Mouse (Mus musculus) embryonic facial prominence, embryonic 12.5 days (tissue): ENCODE measurements around the gene Nos3. TPM values are rescaled to one million over a fixed set of nuclear protein-coding genes. Genes with fewer than 3 reads are reported as not detected.
A peak's percentile ranks its signal among the peaks of the same experiment; 100 is the strongest.

Source experiments
- ATAC-seq: fragments of 200-750 bp; cut with Nextera tagmentation; 2 replicates; pipeline ENCODE4 v1.8.0; 2017; ENCODE audit not compliant: insufficient number of reproducible peaks, insufficient read depth, low FRiP score, low TSS enrichment
- H3K27ac ChIP-seq: fragments of 300-500 bp; sonication (generic); 2 replicates; pipeline ENCODE4 v1.5.1; 2016; ENCODE audit warnings: mild to moderate bottlenecking
- H3K27me3 ChIP-seq: fragments of 300-500 bp; sonication (generic); 2 replicates; pipeline ENCODE4 v1.6.1; 2016; ENCODE audit warnings: mild to moderate bottlenecking, moderate library complexity
- H3K36me3 ChIP-seq: fragments of 300-500 bp; sonication (generic); 2 replicates; pipeline ENCODE4 v1.6.1; 2016; ENCODE audit warnings: mild to moderate bottlenecking
- H3K4me1 ChIP-seq: fragments of 300-500 bp; sonication (generic); 2 replicates; pipeline ENCODE4 v1.6.1; 2016
- H3K4me2 ChIP-seq: fragments of 300-500 bp; sonication (generic); replicated peaks from 2 replicates; pipeline ENCODE4 v1.6.1; 2016; ENCODE audit warnings: mild to moderate bottlenecking, moderate library complexity
- H3K4me3 ChIP-seq: fragments of 300-500 bp; sonication (generic); 2 replicates; pipeline ENCODE4 v1.5.1; 2016; ENCODE audit warnings: mild to moderate bottlenecking
- H3K9ac ChIP-seq: fragments of 300-500 bp; sonication (generic); 2 replicates; pipeline ENCODE4 v1.6.1; 2016; ENCODE audit warnings: mild to moderate bottlenecking, moderate library complexity
- H3K9me3 ChIP-seq: fragments of 300-500 bp; sonication (generic); 2 replicates; pipeline ENCODE4 v1.6.1; 2016; ENCODE audit warnings: mild to moderate bottlenecking, moderate library complexity
- WGBS: fragments of 180-500 bp; shearing (Covaris S2); methylation state at CpG from one replicate; pipeline ENCODE4 v1.1.7; 2016; 5-methylcytosine and 5-hydroxymethylcytosine counted together
- polyA plus RNA-seq: library from polyadenylated mRNA; unstranded; fragments of >200 nt; fragmentation: Nextera tagmentation; extraction: Ambion mirVana; gene quantifications from 2 replicates; pipeline ENCODE4 v1.2.1, GENCODE M21; 2016

Nos3 gene
- polyA plus RNA-seq, 1 experiment from 2014 or later: 6.7 TPM

DNA sequence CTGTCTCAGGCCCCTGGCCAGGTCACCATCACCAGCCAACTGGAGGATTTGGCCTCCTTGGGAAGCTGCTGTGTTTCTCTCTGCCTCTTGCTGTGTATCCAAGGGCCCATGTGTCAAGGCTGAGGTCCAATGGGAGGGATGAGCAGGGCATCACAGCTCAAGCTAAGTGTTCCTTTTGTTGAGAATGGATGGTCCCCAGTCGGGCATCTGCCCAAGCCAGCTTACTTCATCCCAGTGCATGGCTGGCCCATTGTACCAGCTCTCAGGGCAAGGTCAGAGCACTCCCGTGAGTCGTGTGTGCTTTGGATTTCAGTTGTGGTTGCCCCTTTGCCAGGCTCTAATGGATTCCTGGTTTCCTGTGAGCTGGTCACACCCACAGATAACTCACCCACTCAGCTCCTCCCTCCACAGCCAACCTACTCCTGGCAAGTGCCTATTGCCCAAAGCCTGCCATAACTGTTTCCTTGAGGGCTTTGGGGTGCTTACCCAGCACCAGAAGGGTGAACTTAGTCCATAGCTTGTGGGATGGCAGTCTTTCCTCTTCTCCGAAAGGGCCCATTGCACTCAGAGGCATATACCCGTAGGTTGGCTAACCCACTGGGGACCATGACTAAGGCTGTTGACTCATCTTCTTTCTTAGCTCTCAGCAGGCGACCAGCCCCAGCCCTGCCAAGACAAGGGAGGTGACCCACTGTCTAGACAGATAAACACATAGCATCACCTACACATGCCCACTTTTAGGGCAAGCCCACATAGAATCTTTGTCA is 40.2 kb downstream of the Nos3 start:
- Histone ChIP-seq H3K27me3 (no peaks in the 10 kb centered on the region), H3K9me3 (no peaks in the 10 kb centered on the region), H3K27ac (no peak overlapping the region), H3K9ac (no peak overlapping the region), H3K36me3 (peaks cover 45% of the 10 kb centered on the region), H3K4me2 (no peak overlapping the region), H3K4me1 (no peaks in the 10 kb centered on the region), H3K4me3 (no peak overlapping the region)
- 82% methylated on average over 6 of the region's 6 CpGs for WGBS
- ATAC-seq: no peak

- H3K27ac ChIP-seq: no peak overlapping the region
- no peak overlapping the region for H3K4me2 ChIP-seq
- H3K4me1 ChIP-seq: no peaks in the 10 kb centered on the region
- no peaks in the 10 kb centered on the region for H3K9me3 ChIP-seq
- no peak overlapping the region for H3K4me3 ChIP-seq
- H3K9ac ChIP-seq: no peak overlapping the region
- ATAC-seq: no peak
- no peaks in the 10 kb centered on the region for H3K27me3 ChIP-seq
- H3K36me3 ChIP-seq: peaks cover 42% of the 10 kb centered on the region
- 78% methylated on average over 3 of the region's 3 CpGs for WGBS
Measured at GRCm38 (mm10) chr5:24405389-24405876, 40.8 kb downstream of the Nos3 start.

DNA sequence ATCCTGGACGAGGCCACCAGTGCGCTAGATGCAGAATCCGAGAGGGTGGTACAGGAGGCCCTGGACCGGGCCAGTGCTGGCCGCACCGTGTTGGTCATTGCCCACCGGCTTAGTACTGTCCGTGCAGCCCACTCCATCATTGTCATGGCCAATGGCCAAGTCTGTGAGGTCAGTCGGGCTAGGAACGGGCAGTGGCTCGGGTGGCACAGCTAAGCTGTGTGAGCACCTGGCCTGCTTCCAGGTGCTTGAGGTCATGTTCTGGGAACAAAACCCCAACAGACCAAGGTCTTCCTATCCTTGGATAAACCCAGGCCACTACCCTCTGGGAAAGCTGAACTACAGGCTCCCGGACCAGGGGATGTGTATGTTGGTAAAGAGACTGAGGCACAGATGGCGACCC is 44.0 kb downstream of the Nos3 start:
- Histone ChIP-seq H3K27me3 (no peaks in the 10 kb centered on the region), H3K4me1 (peaks cover 11% of the 10 kb centered on the region), H3K9me3 (no peaks in the 10 kb centered on the region), H3K27ac (no peak overlapping the region), H3K4me2 (no peak overlapping the region), H3K36me3 (peaks cover 28% of the 10 kb centered on the region), H3K4me3 (no peak overlapping the region), H3K9ac (no peak overlapping the region)
- no peak for ATAC-seq
- 93% methylated on average over 13 of the region's 13 CpGs for WGBS

DNA sequence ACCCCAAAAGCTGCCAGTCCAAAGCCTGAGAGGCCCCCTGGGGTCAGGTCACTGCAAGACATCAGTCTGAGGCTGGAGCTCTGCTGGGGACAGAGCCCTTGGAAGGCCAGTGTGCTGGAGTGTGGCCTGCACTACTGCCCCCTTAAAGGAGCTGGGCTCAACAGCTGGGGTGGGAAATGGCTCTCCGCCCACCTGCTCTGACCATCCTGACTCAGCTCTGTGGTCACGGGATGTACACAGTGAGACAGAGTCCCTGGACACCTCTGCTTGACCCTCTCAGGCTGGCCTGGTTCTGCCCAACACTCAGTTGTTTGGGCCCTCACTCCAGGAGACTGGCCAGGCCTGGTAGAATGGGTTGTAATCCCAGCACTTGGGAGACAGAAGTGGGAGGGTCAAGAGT is 44.9 kb downstream of the Nos3 start:
- H3K4me2 ChIP-seq: no peak overlapping the region
- no peak overlapping the region for H3K9ac ChIP-seq
- 75% methylated on average over 2 of the region's 2 CpGs for WGBS
- H3K9me3 ChIP-seq: no peaks in the 10 kb centered on the region
- no peak overlapping the region for H3K27ac ChIP-seq
- H3K27me3 ChIP-seq: no peaks in the 10 kb centered on the region
- H3K4me1 ChIP-seq: peaks cover 15% of the 10 kb centered on the region
- H3K36me3 ChIP-seq: peaks cover 26% of the 10 kb centered on the region
- ATAC-seq: no peak
- H3K4me3 ChIP-seq: no peak overlapping the region

DNA sequence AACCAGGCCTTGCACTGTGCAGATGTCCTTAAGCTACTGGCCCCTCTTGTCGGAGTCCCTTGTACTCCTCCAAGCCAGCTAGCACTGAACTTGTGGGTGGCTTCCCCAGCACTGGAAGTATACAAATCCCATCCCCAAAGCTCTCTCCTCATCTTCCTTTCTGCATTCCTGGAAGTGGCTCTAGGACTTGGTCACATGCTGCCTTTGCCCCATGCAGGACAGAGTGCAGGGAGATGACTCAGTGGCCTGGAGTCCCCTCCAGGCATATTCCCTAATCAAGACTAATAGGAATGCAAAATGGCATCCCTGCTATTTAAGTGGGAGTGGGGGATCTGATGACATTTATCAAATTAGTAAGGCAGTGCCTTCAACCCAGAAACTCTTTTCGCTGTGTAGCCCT is 47.5 kb downstream of the Nos3 start:
- Histone ChIP-seq H3K27me3 (no peaks in the 10 kb centered on the region), H3K36me3 (peaks cover 9% of the 10 kb centered on the region; the same call in 1 of the 2 replicates), H3K9me3 (no peaks in the 10 kb centered on the region), H3K4me2 (no peak overlapping the region), H3K4me3 (no peak overlapping the region), H3K9ac (no peak overlapping the region), H3K4me1 (peaks cover 20% of the 10 kb centered on the region), H3K27ac (no peak overlapping the region)
- WGBS: 88% methylated on average over 2 of the region's 2 CpGs
- no peak for ATAC-seq

GRCm38 (mm10) chr5:24413042-24413693 is 48.6 kb downstream of the Nos3 start, which contains the start of gene Asic3:
TSS of gene Asic3 (plus strand) at chr5:24413392.
- Histone ChIP-seq H3K4me3 (0 out of 2 replicates have a peak within 1 kb of the TSS, but pooled peaks have one; percentile 10), H3K4me1 (peaks cover 20% of the 10 kb centered on the region), H3K9me3 (no peaks in the 10 kb centered on the region), H3K27me3 (no peaks in the 10 kb centered on the region), H3K36me3 (peaks cover 8% of the 10 kb centered on the region), H3K9ac (no peak within 1 kb of the TSS; the same call in 1 of the 2 replicates), H3K27ac (peak within 1 kb of the TSS; percentile 69), H3K4me2 (peak within 1 kb of the TSS; percentile 32)
- 31% methylated on average over 11 of the region's 11 CpGs for WGBS
- ATAC-seq: no peak

- no peaks in the 10 kb centered on the region for H3K27me3 ChIP-seq
- no peaks in the 10 kb centered on the region for H3K9me3 ChIP-seq
- no peak overlapping the region for H3K27ac ChIP-seq
- 0 out of 2 replicates have a peak overlapping the region, but pooled peaks have one; percentile 10 for H3K4me3 ChIP-seq
- peaks cover 20% of the 10 kb centered on the region for H3K4me1 ChIP-seq
- 0 out of 2 replicates have a peak, but pooled peaks have one; percentile 17 for ATAC-seq
- H3K36me3 ChIP-seq: peaks cover 14% of the 10 kb centered on the region
- 79% methylated on average over 13 of the region's 13 CpGs for WGBS
- peak overlapping the region; percentile 32 for H3K4me2 ChIP-seq
- H3K9ac ChIP-seq: no peak overlapping the region
Measured at GRCm38 (mm10) chr5:24413938-24414337, 49.3 kb downstream of the Nos3 start.

DNA sequence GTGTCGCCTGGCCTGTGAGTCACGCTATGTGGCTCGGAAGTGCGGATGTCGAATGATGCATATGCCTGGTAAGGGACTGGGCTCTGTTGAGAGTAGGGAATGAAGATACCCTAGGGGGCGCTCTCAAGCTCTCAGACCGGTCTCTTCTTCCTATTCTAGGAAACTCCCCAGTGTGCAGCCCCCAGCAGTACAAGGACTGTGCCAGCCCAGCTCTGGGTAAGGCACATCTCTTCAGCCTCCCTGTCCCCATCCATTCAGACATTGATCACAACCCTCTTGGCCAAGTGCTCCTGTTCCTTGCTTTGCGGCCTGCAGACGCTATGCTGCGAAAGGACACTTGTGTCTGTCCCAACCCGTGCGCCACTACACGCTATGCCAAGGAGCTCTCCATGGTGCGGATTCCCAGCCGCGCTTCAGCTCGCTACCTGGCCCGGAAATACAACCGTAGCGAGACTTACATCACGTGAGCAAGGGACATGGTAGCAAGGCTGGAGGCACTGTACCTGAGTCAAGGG is 51.7 kb downstream of the Nos3 start:
- no peak overlapping the region for H3K27ac ChIP-seq
- 1% methylated on average over 21 of the region's 21 CpGs for WGBS
- no peak overlapping the region for H3K4me3 ChIP-seq
- peaks cover 20% of the 10 kb centered on the region for H3K4me1 ChIP-seq
- peak; percentile 61 for ATAC-seq
- no peaks in the 10 kb centered on the region for H3K9me3 ChIP-seq
- peaks cover 36% of the 10 kb centered on the region for H3K36me3 ChIP-seq
- no peak overlapping the region for H3K4me2 ChIP-seq
- no peaks in the 10 kb centered on the region for H3K27me3 ChIP-seq
- H3K9ac ChIP-seq: no peak overlapping the region

GRCm38 (mm10) chr5:24417587-24417986 is 53.0 kb downstream of the Nos3 start:
- H3K27ac ChIP-seq: no peak overlapping the region
- 89% methylated on average over 10 of the region's 10 CpGs for WGBS

DNA sequence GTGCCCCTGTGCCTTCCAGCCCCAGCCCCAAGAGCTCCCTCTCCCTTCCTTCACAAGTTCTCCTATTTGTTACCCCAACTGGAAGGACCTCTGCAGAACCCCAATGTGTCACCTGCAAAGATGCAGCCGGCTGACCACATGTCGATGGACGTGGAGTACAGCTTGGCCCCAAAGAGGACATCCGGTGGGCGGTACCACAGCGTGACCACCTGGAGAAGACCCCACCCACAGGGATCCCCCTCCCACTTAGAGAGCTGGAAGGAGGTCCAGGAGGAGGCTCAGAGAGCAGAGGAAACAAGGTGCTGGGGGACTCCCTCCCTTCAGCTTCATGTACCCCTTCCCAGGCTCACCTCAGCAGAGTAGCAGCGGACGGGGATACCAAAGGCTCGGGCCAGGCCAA is 55.8 kb downstream of the Nos3 start:
- Histone ChIP-seq H3K9ac (no peak overlapping the region), H3K4me1 (peaks cover 21% of the 10 kb centered on the region), H3K9me3 (no peaks in the 10 kb centered on the region), H3K27me3 (no peaks in the 10 kb centered on the region), H3K36me3 (peaks cover 37% of the 10 kb centered on the region), H3K27ac (no peak overlapping the region), H3K4me3 (no peak overlapping the region), H3K4me2 (no peak overlapping the region)
- whole genome bisulfite sequencing: 86% methylated on average over 9 of the region's 9 CpGs
- ATAC-seq: no peak

More at GRCm38 (mm10) chr5:24417587-24417986, 53.0 kb downstream of the Nos3 start:
- H3K4me3 ChIP-seq: no peak overlapping the region
- H3K4me2 ChIP-seq: no peak overlapping the region
- H3K9me3 ChIP-seq: no peaks in the 10 kb centered on the region
- peaks cover 25% of the 10 kb centered on the region for H3K4me1 ChIP-seq
- peaks cover 37% of the 10 kb centered on the region for H3K36me3 ChIP-seq
- no peak for ATAC-seq
- H3K27me3 ChIP-seq: no peaks in the 10 kb centered on the region
- H3K9ac ChIP-seq: no peak overlapping the region

- under 1% methylated on average over 46 of the region's 46 CpGs for WGBS
- peak within 1 kb of the TSS; percentile 54 for H3K4me3 ChIP-seq
- H3K9ac ChIP-seq: peak within 1 kb of the TSS; percentile 66
- H3K27ac ChIP-seq: peak within 1 kb of the TSS; percentile 92
- H3K27me3 ChIP-seq: no peaks in the 10 kb centered on the region
- ATAC-seq: peak; percentile 93
- peaks cover 27% of the 10 kb centered on the region for H3K36me3 ChIP-seq
- H3K9me3 ChIP-seq: no peaks in the 10 kb centered on the region
- peaks cover 41% of the 10 kb centered on the region for H3K4me1 ChIP-seq
- peak within 1 kb of the TSS; percentile 68 for H3K4me2 ChIP-seq
Measured at GRCm38 (mm10) chr5:24423129-24424003, 58.8 kb downstream of the Nos3 start, which contains the start of the genes Cdk5 and Slc4a2. TSS of gene Cdk5 (minus strand) at chr5:24423530. TSS of gene Slc4a2 (plus strand) at chr5:24423837.
